Mouse (Mus musculus) midbrain, embryonic 13.5 days (tissue): ENCODE data around the gene Vapb. TPM values are rescaled to one million over a fixed set of nuclear protein-coding genes. Genes with fewer than 3 reads are reported as not detected.

Experiments
- ATAC-seq: fragments of 200-750 bp; cut with Nextera tagmentation; 2 replicates; pipeline ENCODE4 v1.8.0; 2017; ENCODE audit warnings: mild to moderate bottlenecking, moderate TSS enrichment, moderate library complexity
- H3K27ac ChIP-seq: fragments of 300-500 bp; sonication (generic); 2 replicates; pipeline ENCODE4 v1.5.1; 2015; ENCODE audit warnings: inconsistent platforms, mild to moderate bottlenecking, moderate library complexity
- H3K27me3 ChIP-seq: fragments of 300-500 bp; sonication (generic); 2 replicates; pipeline ENCODE4 v1.6.1; 2015; ENCODE audit warnings: mild to moderate bottlenecking, inconsistent platforms
- H3K36me3 ChIP-seq: fragments of 300-500 bp; sonication (generic); 2 replicates; pipeline ENCODE4 v1.6.1; 2015; ENCODE audit warnings: mild to moderate bottlenecking, inconsistent platforms
- H3K4me1 ChIP-seq: fragments of 300-500 bp; sonication (generic); replicated peaks from 2 replicates; pipeline ENCODE4 v1.6.1; 2015; ENCODE audit warnings: inconsistent platforms
- H3K4me2 ChIP-seq: fragments of 300-500 bp; sonication (generic); replicated peaks from 2 replicates; pipeline ENCODE4 v1.6.1; 2015; ENCODE audit warnings: moderate library complexity, mild to moderate bottlenecking, inconsistent platforms
- H3K4me3 ChIP-seq: fragments of 300-500 bp; sonication (generic); replicated peaks from 2 replicates; pipeline ENCODE4 v1.5.1; 2015; ENCODE audit warnings: mild to moderate bottlenecking, inconsistent platforms
- H3K9ac ChIP-seq: fragments of 300-500 bp; sonication (generic); replicated peaks from 2 replicates; pipeline ENCODE4 v1.6.1; 2015; ENCODE audit warnings: mild to moderate bottlenecking, inconsistent platforms
- H3K9me3 ChIP-seq: fragments of 300-500 bp; sonication (generic); 2 replicates; pipeline ENCODE4 v1.6.1; 2016; ENCODE audit warnings: mild to moderate bottlenecking, inconsistent platforms
- WGBS: fragments of 180-500 bp; shearing (Covaris S2); methylation state at CpG from one replicate; pipeline ENCODE4 v1.1.7; 2015; 5-methylcytosine and 5-hydroxymethylcytosine counted together
- polyA plus RNA-seq: library from polyadenylated mRNA; unstranded; fragments of >200 nt; fragmentation: Nextera tagmentation; extraction: Ambion mirVana; gene quantifications from 2 replicates; pipeline ENCODE4 v1.2.1, GENCODE M21; 2015

The Vapb gene
- polyA plus RNA-seq, 1 experiment from 2014 or later: 13.8 TPM

DNA sequence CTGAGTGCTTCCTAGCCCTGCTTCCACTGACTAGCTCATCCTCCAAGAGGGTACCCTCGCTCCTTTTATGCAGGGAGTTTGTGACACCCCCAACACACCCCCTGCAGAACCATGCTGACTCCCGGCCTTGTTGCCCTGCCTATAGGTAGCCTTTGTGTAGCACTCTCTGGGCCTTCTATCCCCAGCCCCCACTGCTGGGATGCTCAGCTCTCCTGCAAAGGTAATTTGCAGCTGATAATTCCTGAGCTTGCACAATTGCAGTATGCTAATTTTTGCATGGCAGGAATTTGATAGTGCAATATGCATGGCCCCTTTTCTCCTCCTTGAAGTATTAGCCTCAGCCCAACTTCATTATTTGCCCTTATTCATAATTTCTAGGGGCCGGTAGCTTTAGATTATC lies 38.2 kb downstream of the Vapb start:
- WGBS: 21% methylated on average over 3 of the region's 3 CpGs
- Histone ChIP-seq H3K9me3 (no peaks in the 10 kb centered on the region), H3K9ac (peak overlapping the region; percentile 19; the same call in 1 of the 2 replicates), H3K4me3 (no peak overlapping the region), H3K36me3 (peaks cover 19% of the 10 kb centered on the region), H3K4me2 (no peak overlapping the region), H3K4me1 (peaks cover 90% of the 10 kb centered on the region), H3K27me3 (no peaks in the 10 kb centered on the region), H3K27ac (peak overlapping the region; percentile 81)
- ATAC-seq: peak; percentile 49; the same call in 1 of the 2 replicates

DNA sequence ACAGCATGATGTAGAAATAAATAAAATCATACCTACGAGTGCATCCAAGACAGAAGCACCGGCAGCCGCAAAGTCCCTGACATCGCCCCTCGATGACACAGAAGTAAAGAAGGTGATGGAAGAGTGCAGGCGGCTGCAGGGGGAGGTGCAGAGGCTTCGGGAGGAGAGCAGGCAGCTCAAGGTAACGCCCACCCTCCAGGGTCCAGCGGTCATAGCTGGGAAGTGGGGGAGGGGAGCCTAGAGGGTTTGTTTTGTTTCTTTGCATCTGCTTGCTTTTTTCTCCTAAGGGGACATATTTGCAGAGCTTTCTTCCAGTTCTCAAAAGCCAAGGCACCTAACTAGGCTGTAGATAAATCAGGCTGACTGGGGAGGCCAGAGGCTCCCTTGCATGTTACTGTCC lies 38.8 kb downstream of the Vapb start:
- peak overlapping the region; percentile 14; the same call in 1 of the 2 replicates for H3K4me2 ChIP-seq
- no peak overlapping the region for H3K4me3 ChIP-seq
- peaks cover 90% of the 10 kb centered on the region for H3K4me1 ChIP-seq
- no peak for ATAC-seq
- 4% methylated on average over 9 of the region's 9 CpGs for WGBS
- no peaks in the 10 kb centered on the region for H3K27me3 ChIP-seq
- H3K9ac ChIP-seq: no peak overlapping the region
- no peaks in the 10 kb centered on the region for H3K9me3 ChIP-seq
- peaks cover 19% of the 10 kb centered on the region for H3K36me3 ChIP-seq
- H3K27ac ChIP-seq: peak overlapping the region; percentile 81

GRCm38 (mm10) chr2:173780931-173781330 lies 43.6 kb downstream of the Vapb start:
- H3K36me3 ChIP-seq: peaks cover 42% of the 10 kb centered on the region
- H3K9ac ChIP-seq: no peak overlapping the region; the same call in 1 of the 2 replicates
- peaks cover 5% of the 10 kb centered on the region; the same call in 1 of the 2 replicates for H3K9me3 ChIP-seq
- H3K4me2 ChIP-seq: no peak overlapping the region
- 66% methylated on average over 5 of the region's 5 CpGs for WGBS
- H3K4me1 ChIP-seq: peaks cover 54% of the 10 kb centered on the region
- ATAC-seq: peak; percentile 24; the same call in 1 of the 2 replicates
- peak overlapping the region; percentile 78 for H3K27ac ChIP-seq
- no peaks in the 10 kb centered on the region for H3K27me3 ChIP-seq
- no peak overlapping the region for H3K4me3 ChIP-seq

DNA sequence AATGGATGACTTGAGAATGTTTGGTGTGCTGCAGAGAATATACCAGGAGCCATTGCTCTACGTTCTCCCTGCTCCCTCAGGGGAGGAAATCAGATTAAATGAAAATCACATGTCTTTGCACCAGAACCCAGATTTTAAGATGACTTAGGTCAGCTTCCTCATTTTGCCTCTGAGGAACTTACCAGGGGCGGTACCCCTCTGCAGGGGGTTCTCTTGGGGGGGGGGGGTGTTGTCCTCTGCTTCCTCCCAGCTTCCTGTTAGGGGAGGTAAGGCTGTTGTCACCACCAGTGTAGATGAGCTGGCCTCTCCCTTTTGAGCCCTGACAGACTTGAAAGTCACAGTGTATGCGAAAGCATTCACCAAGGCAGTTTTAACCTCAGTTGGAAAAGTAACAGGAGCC lies 47.1 kb downstream of the Vapb start:
- no peaks in the 10 kb centered on the region for H3K27me3 ChIP-seq
- peaks cover 26% of the 10 kb centered on the region for H3K36me3 ChIP-seq
- no peak overlapping the region for H3K27ac ChIP-seq
- no peak overlapping the region for H3K4me3 ChIP-seq
- no peak overlapping the region for H3K4me2 ChIP-seq
- no peak overlapping the region for H3K9ac ChIP-seq
- 79% methylated on average over 3 of the region's 3 CpGs for WGBS
- H3K4me1 ChIP-seq: peaks cover 30% of the 10 kb centered on the region
- no peak for ATAC-seq
- H3K9me3 ChIP-seq: peaks cover 5% of the 10 kb centered on the region; the same call in 1 of the 2 replicates

- H3K4me3 ChIP-seq: no peak overlapping the region
- no peak overlapping the region for H3K4me2 ChIP-seq
- no peak overlapping the region for H3K9ac ChIP-seq
- 89% methylated on average over 6 of the region's 6 CpGs for WGBS
- peaks cover 5% of the 10 kb centered on the region; the same call in 1 of the 2 replicates for H3K9me3 ChIP-seq
- no peaks in the 10 kb centered on the region for H3K27me3 ChIP-seq
- H3K4me1 ChIP-seq: peaks cover 30% of the 10 kb centered on the region
- H3K27ac ChIP-seq: no peak overlapping the region
- ATAC-seq: no peak
- peaks cover 24% of the 10 kb centered on the region for H3K36me3 ChIP-seq
Observed at GRCm38 (mm10) chr2:173784884-173785283, 47.6 kb downstream of the Vapb start.

- Histone ChIP-seq H3K4me2 (peak overlapping the region; percentile 42), H3K4me3 (no peak overlapping the region), H3K4me1 (peaks cover 42% of the 10 kb centered on the region), H3K36me3 (no peaks in the 10 kb centered on the region), H3K27me3 (no peaks in the 10 kb centered on the region), H3K9me3 (no peaks in the 10 kb centered on the region), H3K27ac (peak overlapping the region; percentile 78), H3K9ac (peak overlapping the region; percentile 32; the same call in 1 of the 2 replicates)
- 11% methylated on average over 23 of the region's 23 CpGs for WGBS
- ATAC-seq: peak; percentile 68
Observed at GRCm38 (mm10) chr2:173789945-173790804, 52.9 kb downstream of the Vapb start.

DNA sequence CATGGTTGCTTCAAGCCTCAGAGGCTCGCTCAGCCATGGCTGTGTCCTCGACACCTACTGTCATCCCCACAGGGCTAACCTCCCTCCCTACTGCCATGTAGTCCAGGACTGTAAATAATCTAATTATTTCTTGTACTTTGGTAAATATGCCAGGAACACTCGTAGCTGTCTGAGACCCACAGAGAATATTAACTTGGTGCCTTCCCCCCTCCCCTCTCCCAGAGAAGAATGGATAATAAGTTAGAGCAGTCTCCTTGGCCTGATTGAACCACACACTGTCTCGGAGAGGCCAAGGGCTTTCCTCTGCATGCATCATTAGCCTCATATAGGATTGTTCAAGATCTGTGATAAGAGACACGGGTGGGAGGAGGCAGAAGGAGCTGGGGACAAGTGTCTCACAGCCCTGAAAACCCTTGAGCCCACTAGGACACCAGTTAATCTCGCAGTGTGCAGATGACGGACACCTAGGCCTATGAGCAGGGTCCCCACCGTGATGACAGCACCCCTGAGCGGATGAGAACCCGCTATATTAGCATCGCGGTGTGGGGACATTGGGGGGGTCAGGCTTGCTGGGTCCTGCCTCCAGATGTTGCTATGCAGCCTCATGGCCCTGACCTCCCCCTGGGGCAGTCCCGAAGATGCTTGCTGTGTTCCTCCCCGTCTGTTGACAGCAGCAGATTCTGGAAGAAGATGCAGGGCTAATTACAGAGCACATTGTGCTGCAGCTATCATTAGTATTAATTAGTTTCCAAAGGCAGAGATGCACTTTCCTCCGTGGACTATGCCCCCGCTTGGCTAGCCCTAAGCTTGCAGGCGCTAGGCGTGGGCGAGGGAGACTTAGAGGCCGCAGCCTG lies 54.8 kb downstream of the Vapb start:
- ATAC-seq: peak; percentile 40
- H3K4me3 ChIP-seq: no peak overlapping the region
- H3K4me1 ChIP-seq: peaks cover 47% of the 10 kb centered on the region
- no peaks in the 10 kb centered on the region for H3K9me3 ChIP-seq
- no peaks in the 10 kb centered on the region for H3K27me3 ChIP-seq
- H3K9ac ChIP-seq: no peak overlapping the region
- H3K36me3 ChIP-seq: no peaks in the 10 kb centered on the region
- H3K4me2 ChIP-seq: no peak overlapping the region
- 52% methylated on average over 20 of the region's 20 CpGs for WGBS
- H3K27ac ChIP-seq: peak overlapping the region; percentile 37

GRCm38 (mm10) chr2:173794018-173794417 lies 56.7 kb downstream of the Vapb start:
- ATAC-seq: no peak
- H3K4me1 ChIP-seq: peaks cover 47% of the 10 kb centered on the region
- no peak overlapping the region for H3K9ac ChIP-seq
- no peaks in the 10 kb centered on the region for H3K27me3 ChIP-seq
- H3K9me3 ChIP-seq: no peaks in the 10 kb centered on the region
- H3K4me2 ChIP-seq: no peak overlapping the region
- H3K27ac ChIP-seq: no peak overlapping the region
- 93% methylated on average over 12 of the region's 12 CpGs for WGBS
- H3K4me3 ChIP-seq: no peak overlapping the region
- no peaks in the 10 kb centered on the region for H3K36me3 ChIP-seq

DNA sequence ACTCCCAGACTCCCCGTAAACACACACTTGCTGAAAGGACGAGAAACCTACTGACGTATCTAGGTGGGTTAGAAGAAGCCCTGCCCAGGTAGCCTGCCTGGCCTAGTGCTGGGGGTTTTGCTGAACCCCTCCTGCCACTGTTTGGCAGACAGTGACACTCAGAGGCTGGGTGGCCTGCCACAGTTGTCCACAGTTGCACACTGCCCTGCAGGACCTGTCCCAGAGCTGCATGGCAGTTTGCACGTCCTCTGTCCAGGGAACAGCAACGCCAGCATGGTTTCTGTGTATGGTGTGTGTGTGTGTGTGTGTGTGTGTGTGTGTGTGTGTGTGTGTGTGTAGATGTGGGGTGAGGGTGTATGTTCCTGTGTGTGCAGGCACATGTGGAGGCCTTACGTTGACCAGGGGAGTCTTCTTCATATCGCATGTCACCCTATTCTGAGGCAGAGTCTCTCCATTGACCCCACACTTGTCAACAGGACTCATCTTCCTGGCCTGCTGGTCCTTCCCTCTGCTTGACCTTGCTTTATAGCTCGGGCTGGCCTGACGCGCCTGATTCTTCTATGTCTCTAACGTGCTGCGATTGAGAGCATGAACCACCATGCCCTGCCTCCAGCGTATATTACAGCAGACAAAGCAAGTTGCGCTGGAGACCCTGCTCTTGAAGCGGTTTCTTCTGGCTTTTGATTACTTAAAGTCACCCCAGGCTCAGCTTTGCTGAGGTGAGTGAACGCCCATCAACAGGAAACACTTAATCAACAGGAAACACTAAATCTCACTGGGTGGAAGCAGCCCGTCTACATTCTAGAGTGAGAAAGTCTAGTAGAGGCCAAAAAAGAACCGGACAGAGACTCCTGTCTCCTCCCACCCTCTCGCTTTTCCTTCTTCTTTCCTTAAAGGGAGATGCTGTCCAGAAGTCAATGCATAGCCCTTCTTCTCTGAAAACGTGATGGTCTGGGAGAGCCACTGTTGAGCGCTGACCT lies 57.5 kb downstream of the Vapb start:
- Histone ChIP-seq H3K27ac (no peak overlapping the region), H3K27me3 (no peaks in the 10 kb centered on the region), H3K4me3 (no peak overlapping the region), H3K4me2 (no peak overlapping the region), H3K4me1 (peaks cover 39% of the 10 kb centered on the region), H3K36me3 (no peaks in the 10 kb centered on the region), H3K9ac (no peak overlapping the region), H3K9me3 (no peaks in the 10 kb centered on the region)
- 90% methylated on average over 21 of the region's 21 CpGs for WGBS
- ATAC-seq: no peak

GRCm38 (mm10) chr2:173795801-173796673 lies 58.7 kb downstream of the Vapb start:
- H3K36me3 ChIP-seq: no peaks in the 10 kb centered on the region
- no peak for ATAC-seq
- H3K27me3 ChIP-seq: no peaks in the 10 kb centered on the region
- WGBS: 81% methylated on average over 15 of the region's 15 CpGs
- peaks cover 27% of the 10 kb centered on the region for H3K4me1 ChIP-seq
- H3K27ac ChIP-seq: no peak overlapping the region
- no peak overlapping the region for H3K4me3 ChIP-seq
- no peak overlapping the region for H3K9ac ChIP-seq
- H3K4me2 ChIP-seq: no peak overlapping the region
- H3K9me3 ChIP-seq: no peaks in the 10 kb centered on the region

DNA sequence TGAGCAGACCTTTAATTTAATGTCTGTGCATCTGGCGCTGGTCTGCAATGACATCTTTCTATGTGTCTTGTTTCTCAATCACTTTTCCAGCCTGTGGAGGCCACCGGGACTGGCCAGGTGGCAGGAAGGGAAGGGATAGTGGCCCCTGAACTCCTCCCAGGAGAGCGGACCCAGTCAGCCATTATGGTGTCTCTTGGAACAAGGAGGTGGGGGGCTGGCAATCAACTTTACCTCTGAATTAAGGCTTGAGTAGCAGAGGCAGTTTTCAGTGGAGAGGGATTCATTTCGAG lies 59.3 kb downstream of the Vapb start:
- Histone ChIP-seq H3K4me1 (peaks cover 21% of the 10 kb centered on the region), H3K4me2 (no peak overlapping the region), H3K9ac (no peak overlapping the region), H3K9me3 (no peaks in the 10 kb centered on the region), H3K4me3 (no peak overlapping the region), H3K27me3 (no peaks in the 10 kb centered on the region), H3K36me3 (no peaks in the 10 kb centered on the region), H3K27ac (no peak overlapping the region)
- WGBS: 86% methylated on average over 4 of the region's 4 CpGs
- ATAC-seq: no peak
